Mouse (Mus musculus): Measurements from ENCODE around the gene Dkc1. TPM values are rescaled to one million over a fixed set of nuclear protein-coding genes. Genes with fewer than 3 reads are reported as not detected.
"Not testable (repeated sequence)": the region's sequence is repeated elsewhere in the genome, so short reads cannot be mapped to it uniquely, and the experiment has no call there.

Dkc1 gene
- total and polyA plus RNA-seq, 2 experiments from 2014 or later = 33.4 to 57.8 TPM

- Histone ChIP-seq H3K4me2 (ENCODE audit: low read depth) (no peak overlapping the region), H3K27ac (ENCODE audit: low read depth, low read length) (no peak overlapping the region), H3K9ac (no peak overlapping the region), H3K27me3 (ENCODE audit: insufficient read depth, low read length) (no peaks in the 10 kb centered on the region), H3K36me3 (ENCODE audit: insufficient read depth) (no peaks in the 10 kb centered on the region), H3K9me3 (ENCODE audit: low read length) (no peaks in the 10 kb centered on the region), H3K4me1 (ENCODE audit: insufficient read depth) (no peaks in the 10 kb centered on the region), H3K4me3 (ENCODE audit: low read depth, low read length) (no peak overlapping the region)
- DNase-seq (no peak), ATAC-seq (no peak)
- no peak for TF ChIP-seq CTCF (IDR thresholded peaks at IDR 0.05; ENCODE audit: low read depth)
These were observed 31.2 kb downstream of the Dkc1 start for GRCm38 (mm10) chrX:75126893-75127292.

GRCm38 (mm10) chrX:75128333-75128980 lies 32.8 kb downstream of the Dkc1 start:
- no peak for ATAC-seq
- H3K4me2 ChIP-seq (ENCODE audit: low read depth) = no peak overlapping the region
- no peak for TF ChIP-seq CTCF (IDR thresholded peaks at IDR 0.05; ENCODE audit: low read depth)

GRCm38 (mm10) chrX:75129474-75129873 lies 33.8 kb downstream of the Dkc1 start:
- DNase-seq (no peak), ATAC-seq (no peak)
- Histone ChIP-seq H3K9me3 (ENCODE audit: low read length) (no peaks in the 10 kb centered on the region), H3K4me3 (ENCODE audit: low read depth, low read length) (no peak overlapping the region), H3K4me1 (ENCODE audit: insufficient read depth) (no peaks in the 10 kb centered on the region), H3K9ac (no peak overlapping the region), H3K4me2 (ENCODE audit: low read depth) (no peak overlapping the region), H3K27ac (ENCODE audit: low read depth, low read length) (no peak overlapping the region), H3K27me3 (ENCODE audit: insufficient read depth, low read length) (no peaks in the 10 kb centered on the region), H3K36me3 (ENCODE audit: insufficient read depth) (no peaks in the 10 kb centered on the region)
- 69% methylated on average over 2 of the region's 2 CpGs for WGBS
- TF ChIP-seq CTCF (IDR thresholded peaks at IDR 0.05; ENCODE audit: low read depth) = no peak

More at GRCm38 (mm10) chrX:75128333-75128980, 32.8 kb downstream of the Dkc1 start:
- Histone ChIP-seq H3K9ac (no peak overlapping the region), H3K27me3 (ENCODE audit: insufficient read depth, low read length) (no peaks in the 10 kb centered on the region), H3K9me3 (ENCODE audit: low read length) (no peaks in the 10 kb centered on the region), H3K27ac (ENCODE audit: low read depth, low read length) (no peak overlapping the region), H3K36me3 (ENCODE audit: insufficient read depth) (no peaks in the 10 kb centered on the region), H3K4me1 (ENCODE audit: insufficient read depth) (no peaks in the 10 kb centered on the region), H3K4me3 (ENCODE audit: low read depth, low read length) (no peak overlapping the region)
- DNase-seq = no peak

- Histone ChIP-seq H3K4me1 (ENCODE audit: insufficient read depth) (no peaks in the 10 kb centered on the region), H3K4me2 (ENCODE audit: low read depth) (peak within 1 kb of the TSS; percentile 56), H3K9me3 (ENCODE audit: low read length) (no peaks in the 10 kb centered on the region), H3K9ac (peak within 1 kb of the TSS; percentile 62), H3K27me3 (ENCODE audit: insufficient read depth, low read length) (no peaks in the 10 kb centered on the region), H3K27ac (ENCODE audit: low read depth, low read length) (no peak within 1 kb of the TSS), H3K4me3 (ENCODE audit: low read depth, low read length) (peak within 1 kb of the TSS; percentile 46), H3K36me3 (ENCODE audit: insufficient read depth) (no peaks in the 10 kb centered on the region)
- peak; percentile 81 for DNase-seq
- 0 out of 2 replicates have a peak, but pooled peaks have one; percentile 2 for TF ChIP-seq CTCF (IDR thresholded peaks at IDR 0.05; ENCODE audit: low read depth)
- 24% methylated on average over 36 of the region's 36 CpGs for WGBS
- ATAC-seq = peak; percentile 99
These were observed 35.0 kb downstream of the Dkc1 start, which contains the start of gene Mpp1 for GRCm38 (mm10) chrX:75130467-75131160. Gene Mpp1 (minus strand): TSS chrX:75131016.

- TF ChIP-seq CTCF (IDR thresholded peaks at IDR 0.05; ENCODE audit: low read depth) = no peak
These were observed 41.3 kb downstream of the Dkc1 start for GRCm38 (mm10) chrX:75136938-75137337.

GRCm38 (mm10) chrX:75137729-75138128 lies 42.1 kb downstream of the Dkc1 start:
- Histone ChIP-seq H3K27ac (ENCODE audit: low read depth, low read length) (no peak overlapping the region), H3K4me2 (ENCODE audit: low read depth) (no peak overlapping the region), H3K36me3 (ENCODE audit: insufficient read depth) (no peaks in the 10 kb centered on the region), H3K27me3 (ENCODE audit: insufficient read depth, low read length) (no peaks in the 10 kb centered on the region), H3K4me1 (ENCODE audit: insufficient read depth) (no peaks in the 10 kb centered on the region), H3K4me3 (ENCODE audit: low read depth, low read length) (no peak overlapping the region), H3K9ac (no peak overlapping the region), H3K9me3 (ENCODE audit: low read length) (no peaks in the 10 kb centered on the region)
- ATAC-seq (no peak), DNase-seq (no peak)
- no peak for TF ChIP-seq CTCF (IDR thresholded peaks at IDR 0.05; ENCODE audit: low read depth)
- 88% methylated on average over 2 of the region's 2 CpGs for WGBS

More at GRCm38 (mm10) chrX:75136938-75137337, 41.3 kb downstream of the Dkc1 start:
- H3K4me1 ChIP-seq (ENCODE audit: insufficient read depth) = no peaks in the 10 kb centered on the region
- no peak overlapping the region for H3K9ac ChIP-seq
- no peaks in the 10 kb centered on the region for H3K9me3 ChIP-seq (ENCODE audit: low read length)
- no peak for DNase-seq
- H3K27ac ChIP-seq (ENCODE audit: low read depth, low read length) = no peak overlapping the region
- H3K4me3 ChIP-seq (ENCODE audit: low read depth, low read length) = no peak overlapping the region
- no peaks in the 10 kb centered on the region for H3K36me3 ChIP-seq (ENCODE audit: insufficient read depth)
- H3K27me3 ChIP-seq (ENCODE audit: insufficient read depth, low read length) = no peaks in the 10 kb centered on the region
- ATAC-seq = no peak
- H3K4me2 ChIP-seq (ENCODE audit: low read depth) = no peak overlapping the region

GRCm38 (mm10) chrX:75138182-75138581 lies 42.5 kb downstream of the Dkc1 start:
- Histone ChIP-seq H3K27ac (ENCODE audit: low read depth, low read length) (no peak overlapping the region), H3K9me3 (ENCODE audit: low read length) (no peaks in the 10 kb centered on the region), H3K4me3 (ENCODE audit: low read depth, low read length) (no peak overlapping the region), H3K36me3 (ENCODE audit: insufficient read depth) (no peaks in the 10 kb centered on the region), H3K4me2 (ENCODE audit: low read depth) (no peak overlapping the region), H3K9ac (no peak overlapping the region), H3K4me1 (ENCODE audit: insufficient read depth) (no peaks in the 10 kb centered on the region), H3K27me3 (ENCODE audit: insufficient read depth, low read length) (no peaks in the 10 kb centered on the region)
- 95% methylated on average over 2 of the region's 2 CpGs for WGBS
- no peak for TF ChIP-seq CTCF (IDR thresholded peaks at IDR 0.05; ENCODE audit: low read depth)
- ATAC-seq = no peak
- DNase-seq = no peak

- not testable (repeated sequence) for H3K27ac ChIP-seq (ENCODE audit: low read depth, low read length); H3K4me1 ChIP-seq (ENCODE audit: insufficient read depth); H3K9me3 ChIP-seq (ENCODE audit: low read length); H3K27me3 ChIP-seq (ENCODE audit: insufficient read depth, low read length); H3K36me3 ChIP-seq (ENCODE audit: insufficient read depth)
- Histone ChIP-seq H3K4me3 (ENCODE audit: low read depth, low read length) (peak overlapping the region; percentile 31), H3K4me2 (ENCODE audit: low read depth) (peak overlapping the region; percentile 55), H3K9ac (peak overlapping the region; percentile 25; the same call in 1 of the 2 replicates)
- DNase-seq (peak; percentile 3), ATAC-seq (peak; percentile 65)
- 25% methylated on average over 24 of the region's 42 CpGs for WGBS
These were observed 47.5 kb downstream of the Dkc1 start for GRCm38 (mm10) chrX:75143124-75143555.

Measured in forebrain, postnatal 0 days (tissue).